Mouse (Mus musculus) frontal cortex, postnatal 25 days (tissue): ENCODE results near the gene Col25a1.

Experiments used
- DNase-seq, 2 experiments: peaks; one replicate each; pipeline ENCODE4 v3.0.0; 2022; ENCODE audit warnings: low spot score in 2 of 2

Gene Col25a1

DNA sequence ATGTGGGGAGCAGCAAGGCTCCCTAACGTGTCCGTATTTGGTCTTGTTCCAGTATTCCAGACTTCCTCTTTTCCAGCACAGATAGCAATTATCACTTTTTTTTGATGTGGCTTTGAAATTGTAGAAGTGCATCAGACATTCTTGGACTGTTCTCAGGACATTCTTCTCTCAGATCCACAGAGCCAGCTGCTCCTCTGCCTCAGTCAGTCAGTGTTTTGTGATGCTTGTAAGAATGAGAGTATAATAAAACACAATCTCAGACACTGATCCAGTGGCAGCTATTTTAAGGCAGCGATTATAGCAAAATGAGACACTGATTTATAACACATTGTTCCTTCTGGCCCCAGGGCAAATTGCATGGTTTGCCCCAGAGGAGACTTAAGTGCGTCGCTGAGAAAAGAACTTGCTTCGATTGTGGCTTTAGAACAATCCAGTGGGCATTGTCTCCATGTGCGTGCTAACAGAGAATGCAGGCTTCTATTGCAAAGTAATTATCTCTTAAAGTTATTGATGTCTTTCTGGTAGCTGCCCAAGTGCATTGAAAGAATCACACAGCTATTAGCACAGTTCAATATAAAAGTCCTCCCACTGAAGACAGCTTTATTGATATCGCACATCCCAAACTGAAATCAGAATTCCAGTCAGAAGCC lies 111.5 kb downstream of the Col25a1 start:
- no peak for DNase-seq

DNA sequence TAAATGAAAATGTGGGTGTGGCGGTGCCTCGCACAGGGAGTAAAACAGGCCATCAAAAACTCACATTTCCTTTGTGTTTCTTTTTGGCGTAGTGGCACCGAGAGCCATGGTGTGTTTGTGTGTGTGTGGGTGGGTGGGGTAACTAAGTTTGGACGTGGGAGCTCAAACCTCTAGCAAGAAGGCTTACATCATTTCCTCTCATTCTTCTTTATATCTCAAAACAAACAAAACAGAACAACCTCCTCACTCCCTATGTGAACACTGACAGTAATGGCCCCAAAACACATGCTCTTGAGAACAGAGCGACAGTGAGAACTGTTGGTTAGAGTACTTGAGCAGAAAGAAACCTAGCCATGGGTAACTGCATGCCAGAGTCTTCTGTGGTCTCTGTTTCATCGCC lies 121.1 kb downstream of the Col25a1 start:
- no peak for DNase-seq

DNA sequence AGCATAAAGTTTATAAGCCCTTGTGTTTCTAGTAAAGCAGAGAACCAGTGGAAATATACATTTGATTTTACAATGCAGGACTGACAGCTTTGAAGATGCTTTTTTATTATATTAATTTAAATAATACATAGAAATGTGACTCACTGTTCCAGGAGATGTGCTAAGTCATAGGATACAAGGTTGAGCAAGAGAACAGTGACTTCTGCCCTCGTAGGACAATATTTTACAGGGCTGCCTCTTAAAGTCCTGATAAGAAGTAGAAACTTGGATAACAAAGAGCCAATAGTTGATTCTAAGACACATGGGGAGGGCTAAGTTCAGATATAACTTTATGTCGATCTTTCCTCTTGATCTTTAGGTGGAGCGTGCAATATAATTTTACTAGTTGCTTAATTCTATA lies 124.8 kb downstream of the Col25a1 start:
- no peak for DNase-seq

DNA sequence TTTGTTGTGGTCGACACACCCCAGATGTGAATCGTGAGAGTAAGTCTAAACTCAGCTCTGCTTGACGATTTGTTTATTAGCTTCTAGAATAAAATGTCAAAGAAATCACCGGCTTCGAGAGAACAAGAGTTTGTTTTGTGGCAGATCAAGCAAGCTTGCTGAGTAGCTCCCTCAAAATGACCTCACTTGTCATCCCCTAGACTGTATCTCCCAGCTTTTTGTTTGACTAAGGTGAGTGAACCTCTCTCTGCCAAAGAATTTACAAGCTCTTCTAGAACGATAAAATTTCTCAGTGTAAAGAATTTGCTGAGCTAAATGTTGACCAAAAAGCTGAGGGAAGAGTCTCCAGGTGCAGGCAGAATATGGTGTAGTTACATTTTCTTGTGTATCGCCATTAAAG lies 125.3 kb downstream of the Col25a1 start:
- no peak for DNase-seq

DNA sequence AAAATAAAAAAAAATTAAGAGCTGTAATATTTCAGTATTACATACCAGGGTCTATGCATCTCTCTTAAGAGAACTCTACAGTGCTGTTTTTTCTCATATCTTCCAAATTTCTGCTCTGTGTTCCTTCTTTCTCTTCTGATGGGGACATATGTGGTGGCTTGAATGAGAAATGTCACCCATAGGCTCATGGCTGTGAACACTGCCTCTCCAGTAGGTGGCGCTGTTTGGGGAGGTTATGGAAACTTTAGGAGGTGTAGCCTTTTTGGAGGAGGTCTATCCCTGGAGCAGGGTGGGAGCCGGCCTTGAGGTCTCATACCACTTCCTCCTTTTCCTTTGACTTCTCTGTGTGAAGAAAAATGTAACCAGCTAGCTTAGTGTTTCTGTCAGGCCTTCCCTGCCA lies 128.4 kb downstream of the Col25a1 start:
- DNase-seq: no peak

DNA sequence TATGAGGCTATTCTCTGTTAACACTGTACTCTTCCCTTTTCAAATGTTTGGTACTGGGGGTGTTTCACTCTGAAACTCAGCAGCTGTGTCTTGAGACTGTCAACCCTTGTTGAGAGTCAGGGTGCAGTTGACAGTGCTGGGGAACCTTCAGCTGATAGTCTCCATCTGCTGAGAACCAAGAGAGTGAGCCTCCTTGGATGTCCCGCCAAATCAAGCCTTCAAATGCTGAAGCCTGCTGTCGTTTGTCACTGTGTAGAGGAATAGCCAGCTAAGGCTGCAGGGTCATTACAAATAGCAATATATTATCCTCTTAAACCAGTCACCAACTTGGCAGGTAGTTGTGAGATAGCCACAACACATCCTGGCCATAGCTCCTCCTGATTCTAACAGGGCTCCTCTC lies 129.0 kb downstream of the Col25a1 start:
- DNase-seq: no peak

DNA sequence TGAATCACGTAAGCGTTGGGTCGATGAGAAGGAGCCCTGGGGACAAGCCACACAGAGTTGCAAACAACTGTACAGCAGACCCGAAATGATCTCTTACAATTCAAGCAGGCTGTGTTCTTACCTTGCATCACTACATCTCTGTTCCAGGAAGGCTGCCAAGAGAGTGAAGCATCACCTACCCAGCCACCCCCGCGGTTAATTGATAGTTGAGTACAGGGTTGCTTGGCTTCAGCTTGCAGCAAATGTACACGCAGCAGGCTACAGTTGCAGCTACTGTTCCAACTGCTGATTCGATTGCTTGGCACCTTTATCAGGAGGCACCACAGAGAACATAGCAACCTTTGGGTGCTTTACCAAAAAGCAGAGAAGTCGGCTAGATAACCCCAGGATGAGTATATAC lies 133.8 kb downstream of the Col25a1 start:
- no peak for DNase-seq

DNA sequence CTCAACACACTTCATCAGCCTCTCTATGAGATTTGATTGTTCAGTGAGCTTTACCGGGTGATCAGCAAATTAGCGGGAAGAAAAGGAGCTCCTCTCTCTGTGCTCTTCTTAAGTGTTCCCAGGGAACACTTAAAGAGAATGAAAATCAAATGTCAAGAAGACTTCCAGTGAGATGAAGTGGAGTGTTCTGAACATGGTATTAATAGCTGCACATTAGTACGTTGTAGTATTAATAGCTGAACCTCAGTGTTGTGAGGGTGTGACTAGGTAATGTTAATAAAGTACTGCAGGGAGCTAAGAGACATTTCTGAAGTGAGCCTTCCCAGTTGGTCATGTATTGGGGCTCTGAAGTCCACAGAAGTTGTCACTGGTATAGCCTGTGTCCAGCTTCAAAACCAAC lies 139.2 kb downstream of the Col25a1 start:
- no peak for DNase-seq

DNA sequence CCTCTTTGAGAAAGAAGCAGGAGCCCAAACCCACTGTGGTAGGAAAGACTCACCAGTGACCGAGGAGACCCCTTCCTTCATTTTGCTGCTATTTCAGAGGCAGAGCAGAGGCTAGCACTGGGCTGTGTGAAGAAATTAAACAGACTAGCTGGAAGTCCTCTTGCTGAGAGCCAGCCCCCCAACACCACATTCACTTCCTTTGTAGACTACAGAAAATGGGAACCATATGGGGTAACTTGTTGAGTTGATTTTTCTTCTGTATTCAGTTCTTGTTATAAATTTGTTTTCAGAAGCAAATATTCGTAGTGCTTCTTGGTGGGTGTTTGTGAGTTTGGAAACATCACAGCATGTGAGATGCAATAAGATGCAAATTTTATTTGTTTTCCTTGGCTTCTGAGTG lies 142.6 kb downstream of the Col25a1 start:
- DNase-seq: no peak

DNA sequence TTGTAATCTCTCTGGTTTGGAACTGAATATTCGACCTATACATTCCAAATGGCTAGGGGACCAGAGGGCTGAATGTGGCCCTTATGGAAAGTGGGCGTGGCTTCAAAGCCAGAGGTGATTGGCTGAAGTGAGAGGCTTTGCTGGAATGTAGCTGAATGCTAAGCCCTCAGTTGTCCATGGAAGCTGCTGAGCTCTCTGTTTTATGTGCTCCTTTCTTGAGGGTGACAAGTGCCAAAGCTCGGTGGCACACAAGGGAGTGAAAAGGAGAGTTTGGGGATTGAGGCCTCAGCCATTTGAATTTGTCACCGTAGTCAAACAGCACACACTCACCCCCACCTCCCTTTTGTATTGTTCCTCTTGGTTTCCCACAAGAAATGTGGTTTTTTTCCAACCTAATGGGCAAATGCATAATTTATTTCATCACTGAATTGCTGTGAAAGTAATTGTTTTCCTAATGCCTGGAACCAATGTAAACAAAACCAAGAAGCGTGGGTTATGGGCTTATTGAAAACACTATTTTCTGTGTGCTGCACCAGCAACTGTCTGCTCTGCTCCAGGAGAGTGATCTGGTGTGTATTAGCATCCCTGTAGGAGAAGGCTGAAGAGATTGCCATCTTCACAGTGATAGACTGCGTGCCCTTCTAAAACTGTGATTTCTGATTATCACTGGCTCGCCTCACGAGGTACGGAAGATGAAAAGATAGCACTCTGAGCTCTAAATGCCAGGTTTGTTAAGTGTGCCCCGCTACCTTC lies 147.2 kb downstream of the Col25a1 start:
- DNase-seq: no peak

DNA sequence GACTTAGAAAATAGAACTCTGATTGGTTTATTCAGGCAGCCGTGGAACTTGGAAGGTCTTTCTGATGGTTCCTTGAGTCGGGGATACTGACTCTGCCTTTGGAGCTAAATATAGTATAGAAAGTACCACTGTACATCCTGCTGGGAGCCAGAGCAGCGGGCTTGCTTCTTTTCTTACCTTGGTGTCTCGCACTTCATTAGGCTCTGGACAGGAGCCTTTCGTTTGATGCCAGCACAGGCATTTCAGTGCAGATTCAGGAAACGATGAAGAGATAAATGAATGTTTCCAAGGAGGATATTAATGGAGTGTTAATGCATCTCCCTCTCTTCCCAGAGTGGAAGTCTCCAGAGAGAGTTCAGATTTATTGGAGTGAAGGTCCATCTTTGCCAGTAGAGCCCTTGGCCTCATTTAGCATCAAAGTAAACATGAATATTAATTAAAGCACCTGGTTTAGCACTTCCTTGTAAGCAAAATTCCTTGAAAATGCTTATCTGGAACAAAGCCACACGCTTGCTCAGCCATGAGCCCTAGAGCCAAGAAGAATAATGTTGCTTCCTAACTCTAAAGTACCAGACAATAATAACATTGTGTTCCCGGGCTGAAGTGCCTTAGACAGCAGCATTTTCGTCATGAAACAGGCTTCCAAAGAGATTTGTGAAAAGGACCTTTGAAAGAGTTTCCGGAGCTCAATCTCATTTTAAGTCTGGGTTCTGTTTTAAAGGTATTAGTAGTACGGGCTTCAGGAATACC lies 151.9 kb downstream of the Col25a1 start:
- no peak for DNase-seq

DNA sequence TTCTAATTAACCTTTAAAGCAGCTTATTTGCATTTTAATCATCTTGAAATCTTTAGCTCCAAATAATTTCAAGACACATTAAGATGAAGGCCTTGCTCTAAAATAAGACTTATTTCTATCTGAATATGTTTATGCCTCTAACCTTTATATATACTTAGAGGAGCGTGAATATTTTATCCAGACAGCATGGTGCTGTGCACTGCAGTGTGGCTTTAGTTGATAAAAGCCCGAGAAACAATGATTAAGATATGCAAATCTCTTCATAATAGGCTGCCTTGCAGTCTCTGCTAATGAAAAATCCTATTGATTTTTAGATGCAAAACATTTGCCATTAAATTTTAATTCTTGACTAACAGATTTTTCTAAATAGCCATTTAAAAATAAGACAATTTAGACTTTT lies 156.8 kb downstream of the Col25a1 start:
- no peak for DNase-seq

DNA sequence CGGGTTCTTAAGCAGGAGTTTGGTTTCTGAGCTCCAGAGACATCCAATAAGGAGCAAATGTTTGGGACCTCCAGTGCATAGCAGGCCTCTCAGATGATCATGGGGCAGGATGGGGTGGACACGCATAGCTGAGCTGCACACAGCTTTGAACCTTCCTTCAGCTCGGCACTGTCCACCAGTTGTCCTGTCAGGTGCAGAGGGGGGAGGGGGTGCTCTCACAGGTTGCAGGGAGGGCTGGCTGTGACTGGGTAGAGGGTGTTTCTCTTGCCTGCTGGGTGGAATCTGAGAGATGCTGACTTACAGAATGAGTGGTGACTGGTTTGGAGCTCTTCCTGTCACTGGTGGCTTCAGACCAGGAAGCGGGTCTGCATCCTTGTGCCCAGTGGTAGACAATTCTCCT lies 157.5 kb downstream of the Col25a1 start:
- DNase-seq: no peak

DNA sequence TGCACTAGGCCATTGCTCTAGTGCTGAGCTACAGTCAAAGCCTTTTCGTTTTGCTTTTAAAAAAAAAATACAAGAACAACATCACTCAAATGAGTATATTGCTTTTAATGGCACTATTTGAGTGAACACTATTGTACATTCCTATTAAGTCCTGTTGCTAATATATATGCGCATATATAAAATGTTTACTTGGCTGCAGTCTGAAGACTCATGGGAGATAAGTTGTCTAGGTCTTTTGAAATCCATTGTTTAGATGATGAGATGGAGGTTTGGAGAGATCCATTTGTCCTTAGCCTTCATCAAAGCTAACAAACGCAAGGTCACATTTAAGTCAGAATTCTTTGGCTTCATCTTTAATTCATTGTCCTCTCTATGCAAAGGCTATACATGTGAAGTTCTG lies 157.9 kb downstream of the Col25a1 start:
- no peak for DNase-seq

DNA sequence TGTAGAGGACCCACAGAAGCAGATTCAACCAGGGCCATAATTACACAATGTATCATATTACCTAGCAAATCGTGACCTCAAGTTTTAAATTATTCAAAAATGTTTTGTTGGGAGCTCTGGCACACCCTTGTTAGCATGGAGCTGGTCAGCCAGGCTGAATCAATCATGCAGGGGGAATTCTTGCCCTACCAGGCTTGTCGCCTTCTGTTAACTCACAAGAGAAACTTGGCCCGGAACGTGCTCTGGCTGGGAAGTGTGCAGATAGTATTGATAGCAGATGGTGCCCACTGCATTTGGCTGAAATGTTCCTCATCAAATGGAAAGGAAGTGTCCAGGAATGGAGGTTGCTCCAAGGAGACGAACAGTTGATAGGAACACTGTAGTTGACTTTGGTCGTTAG lies 158.9 kb downstream of the Col25a1 start:
- no peak for DNase-seq

DNA sequence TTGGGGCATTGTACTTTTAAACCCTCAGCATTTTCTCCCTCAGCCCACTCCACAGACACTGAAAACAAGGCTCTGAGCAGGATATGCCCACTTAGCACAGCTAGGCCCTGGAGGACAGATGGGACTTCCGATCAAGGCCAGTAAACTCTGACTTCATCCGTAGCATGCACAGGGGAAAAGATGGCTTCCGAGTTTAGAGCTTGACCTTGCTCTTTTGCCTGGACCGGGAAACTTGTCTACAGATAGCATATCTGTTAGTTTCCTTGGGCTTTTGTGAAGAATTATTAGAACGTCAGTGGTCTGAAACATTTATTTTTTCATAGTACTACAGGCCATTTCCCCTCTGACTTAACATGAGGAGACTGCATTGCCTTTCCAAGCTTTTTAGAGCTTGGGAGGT lies 159.4 kb downstream of the Col25a1 start:
- DNase-seq: no peak

DNA sequence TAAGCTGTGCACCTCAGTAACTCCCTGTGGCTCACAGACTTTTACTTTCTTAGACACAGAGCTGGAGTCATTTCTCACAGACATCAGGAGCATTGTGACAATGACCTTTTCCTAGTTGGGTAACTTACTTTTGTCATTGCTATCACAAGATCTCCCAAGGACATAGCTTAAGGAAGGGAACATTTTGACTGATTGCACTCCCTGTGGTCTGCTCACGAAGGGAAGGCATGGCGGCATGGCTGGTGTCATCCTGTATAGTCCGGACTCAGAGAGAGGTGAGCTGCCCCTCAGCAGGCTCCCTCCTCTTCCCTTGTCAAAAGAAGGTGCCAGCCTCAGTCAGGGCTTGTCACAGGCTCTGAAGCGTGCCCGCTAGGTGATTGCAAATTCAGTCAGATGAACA lies 160.6 kb downstream of the Col25a1 start:
- no peak for DNase-seq

DNA sequence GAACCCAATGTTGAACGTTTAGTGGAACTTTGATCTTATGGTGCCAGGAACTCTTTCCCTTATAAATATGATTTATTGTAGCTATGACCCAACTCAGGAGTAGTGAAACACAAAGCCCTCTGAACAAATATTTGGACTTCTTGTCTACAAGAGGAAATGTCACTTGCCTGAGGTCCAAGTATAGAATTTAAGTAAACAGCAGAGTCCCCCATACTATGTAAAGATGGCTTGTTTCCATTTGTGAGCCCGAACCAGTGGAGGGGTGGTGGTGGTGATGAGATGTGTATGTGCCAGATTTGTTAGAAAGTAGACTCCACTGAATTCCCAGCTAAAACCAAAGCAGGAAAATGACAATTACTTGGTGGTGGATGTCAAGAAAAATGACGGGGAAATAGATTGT lies 169.2 kb downstream of the Col25a1 start:
- no peak for DNase-seq

DNA sequence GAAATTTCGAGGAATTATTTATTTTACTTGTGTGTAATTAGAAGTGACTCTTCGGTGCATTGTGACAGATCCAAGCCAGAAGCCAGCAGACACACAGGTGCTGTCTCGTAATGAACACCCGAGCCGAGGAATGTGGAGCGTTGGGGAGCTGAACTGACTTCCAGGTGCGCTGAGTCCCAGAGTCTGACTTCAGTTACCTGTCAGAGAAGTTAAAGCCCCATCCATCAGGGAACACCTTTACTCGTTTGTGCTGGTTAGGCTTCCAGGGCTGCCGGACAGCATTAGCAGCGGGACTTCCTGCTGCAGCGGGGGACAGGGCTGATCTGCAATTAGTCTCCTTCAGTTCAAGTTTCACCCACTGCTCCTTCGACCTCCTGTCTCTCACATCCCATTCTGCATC lies 172.3 kb downstream of the Col25a1 start:
- DNase-seq: no peak

DNA sequence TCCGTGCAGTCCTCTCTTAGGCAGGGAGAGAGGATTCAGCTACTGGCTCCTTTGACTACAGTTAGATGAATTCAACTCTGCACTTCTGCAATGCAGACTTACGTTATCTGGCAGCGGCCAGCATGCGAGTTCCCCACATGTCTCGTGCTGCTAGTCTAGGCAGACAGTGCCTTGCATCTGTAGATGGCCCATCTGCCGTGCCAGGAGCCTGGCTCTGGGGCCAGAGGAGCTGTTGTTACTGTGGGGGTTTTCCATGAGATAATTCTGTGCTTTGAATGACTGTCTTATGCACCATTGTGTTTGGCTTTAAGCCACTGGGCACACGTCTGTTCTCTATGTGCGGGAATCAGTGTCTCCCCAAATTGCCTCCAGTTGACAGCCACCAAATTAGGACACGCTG lies 173.5 kb downstream of the Col25a1 start:
- no peak for DNase-seq

DNA sequence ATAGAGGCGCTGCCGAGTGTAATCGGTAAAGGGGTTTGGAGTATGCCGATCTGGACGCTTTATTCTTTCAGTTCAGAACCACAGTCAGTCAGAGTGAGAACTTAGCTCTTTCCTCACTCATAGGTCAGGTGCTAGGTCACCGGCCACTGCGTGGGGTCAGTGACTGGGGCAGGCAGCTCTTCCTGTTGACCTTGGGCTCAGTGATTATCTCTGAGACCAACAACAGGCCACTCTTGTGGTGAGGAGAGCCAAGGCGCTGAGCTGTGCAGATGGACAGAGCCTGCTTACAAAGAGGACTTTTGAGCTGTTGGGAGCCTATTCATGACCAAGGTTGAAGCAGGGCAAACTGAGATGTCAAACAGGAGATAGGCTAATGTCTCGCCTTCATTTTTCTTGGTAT lies 174.4 kb downstream of the Col25a1 start:
- no peak for DNase-seq

DNA sequence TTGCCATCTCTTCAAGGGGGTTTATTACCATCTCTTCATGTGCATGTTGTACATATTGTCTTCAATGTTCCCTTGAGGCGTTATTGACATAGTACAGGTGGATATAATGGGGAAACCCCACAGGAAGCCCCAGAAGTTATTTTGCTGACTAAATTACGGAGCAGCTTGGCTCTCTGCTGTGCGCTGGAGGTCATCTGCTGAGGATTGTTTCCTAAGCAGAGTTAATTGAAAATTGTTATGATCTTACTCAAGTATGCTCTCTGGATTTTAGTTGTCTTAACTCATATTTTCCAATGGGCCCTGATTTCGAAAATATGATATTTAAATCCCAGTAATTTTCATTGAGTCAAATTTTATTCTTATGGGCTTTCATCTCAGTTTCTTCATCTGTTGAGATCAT lies 178.0 kb downstream of the Col25a1 start:
- DNase-seq: no peak

DNA sequence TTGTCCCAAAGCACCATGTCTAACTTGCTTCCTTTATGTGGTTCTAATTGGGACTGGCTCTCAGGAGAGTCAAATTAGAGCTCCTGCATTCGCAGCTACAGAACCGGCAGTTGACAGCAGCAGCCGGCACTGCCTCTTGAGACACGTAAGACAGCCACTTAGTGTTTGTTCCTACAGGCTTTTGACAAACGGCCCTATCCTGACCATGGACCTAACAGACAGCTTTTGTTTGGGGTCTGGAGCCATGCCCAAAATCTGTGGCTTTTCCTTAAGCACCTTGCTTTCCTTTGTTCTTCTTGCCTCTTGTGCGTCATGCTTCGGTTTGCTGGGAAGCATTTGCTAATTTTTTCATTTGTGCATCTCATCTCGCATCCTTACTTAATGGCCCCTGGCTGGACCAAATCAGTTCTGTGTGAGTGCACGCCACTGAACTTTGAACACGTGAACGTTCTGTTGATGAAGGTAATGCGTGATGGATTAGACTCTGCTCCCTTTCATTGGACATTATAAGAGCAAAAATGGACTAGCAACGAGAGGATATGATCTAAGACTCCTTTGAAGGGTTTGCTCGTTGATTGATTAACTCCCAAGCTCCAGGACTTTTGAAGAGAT lies 179.5 kb downstream of the Col25a1 start:
- no peak for DNase-seq
